Mouse (Mus musculus) bone marrow macrophage, adult 2 months (primary cell): Measurements from ENCODE around the gene Atl1.

ENCODE experiments used
- CTCF ChIP-seq: IDR thresholded peaks from 2 replicates; pipeline ENCODE4 v1.5.1; 2012; ENCODE audit warnings: low read depth, mild to moderate bottlenecking, low read length, moderate library complexity
- POLR2A ChIP-seq: IDR thresholded peaks from 2 replicates; pipeline ENCODE4 v1.6.1; 2012; ENCODE audit warnings: mild to moderate bottlenecking, low read depth, low read length, borderline replicate concordance

GRCm38 (mm10) chr12:69926716-69927115, 34.3 kb downstream of the Atl1 start:
- no peak for TF ChIP-seq POLR2A
- no peak for TF ChIP-seq CTCF
